Mouse (Mus musculus) cerebellum, postnatal 36 days (tissue): ENCODE measurements around the gene Hdac10.
A peak's percentile ranks its signal among the peaks of the same experiment; 100 is the strongest.

ENCODE experiments used
- DNase-seq, 2 experiments: peaks; one replicate each; pipeline ENCODE4 v3.0.0; 2021 to 2022; ENCODE audit warnings: mixed read lengths in 2 of 2

Gene Hdac10

DNA sequence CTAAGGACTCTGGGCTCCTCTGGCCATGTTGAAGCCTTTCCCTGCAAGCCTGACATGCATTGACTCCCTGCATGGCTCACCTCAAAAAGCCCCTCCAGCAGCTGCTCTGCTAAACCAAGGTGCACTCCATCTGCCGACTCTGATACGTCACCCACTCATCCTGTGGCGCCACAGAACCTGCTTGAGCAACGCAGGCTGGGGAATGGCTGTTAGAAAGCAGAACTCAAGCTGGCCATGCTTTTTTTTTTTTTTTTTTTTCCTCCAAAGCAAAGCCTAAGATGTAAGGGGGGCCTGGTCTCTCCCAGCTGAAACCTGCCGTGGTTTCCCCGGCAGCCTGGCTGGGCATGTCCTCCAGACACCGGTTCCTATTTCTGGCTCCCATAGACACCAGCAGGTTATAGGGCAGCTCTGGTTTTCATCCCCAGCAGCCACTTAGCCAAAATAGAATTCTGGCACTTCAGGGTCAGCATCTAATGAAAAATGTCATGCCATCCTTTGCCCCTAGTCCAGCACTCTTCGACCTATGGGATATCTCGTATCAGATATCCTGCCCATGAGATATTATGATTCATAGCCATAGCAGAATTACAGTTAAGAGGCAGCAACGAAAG, 54.4 kb downstream of the Hdac10 start:
- peak in 1 of 2 experiments; percentile 18 for DNase-seq
